Mouse (Mus musculus) Patski (cell line): ENCODE measurements around the gene Pde10a. TPM values are rescaled to one million over a fixed set of nuclear protein-coding genes. Genes with fewer than 3 reads are reported as not detected.

Experiments used
- ATAC-seq: fragments of 100-300 bp; one replicate; pipeline ENCODE4 v1.8.0; 2021
- CTCF ChIA-PET: fragments of 350-600 bp; sonication (Branson Sonifier 250); formaldehyde crosslinking; loops from one replicate; lab custom pipeline; 2022; ENCODE audit warnings: inconsistent platforms; lab: Charles Lee
- POLR2A ChIA-PET: fragments of 350-600 bp; sonication (Branson Sonifier 250); formaldehyde crosslinking; loops from one replicate; lab custom pipeline; 2022; ENCODE audit warnings: antibody characterized with exemption, inconsistent platforms; lab: Charles Lee
- DNase-seq: peaks from one replicate; pipeline ENCODE4 v3.0.0-alpha.2; 2011; ENCODE audit warnings: low read depth, low spot score
- H3K27me3 ChIP-seq: fragments of 371-371 bp; one replicate; pipeline ENCODE4 v1.5.1; 2021
- CTCF ChIP-seq: fragments of 100-300 bp; IDR thresholded peaks from one replicate; pipeline ENCODE4 v1.5.1; 2021
- in situ Hi-C: fragments of 300-500 bp; cut with MboI; formaldehyde crosslinking; loops from 3 replicates; pipeline ENCODE4 v1.11.1; 2018; ENCODE audit warnings: low pct_unique_long_range_greater_than_20kb, mixed read lengths
- polyA plus RNA-seq: library from polyadenylated mRNA; unstranded; gene quantifications from one replicate; pipeline ENCODE4 v1.2.3, GENCODE M21; 2021

Pde10a gene
- 7.7 TPM for polyA plus RNA-seq

- DNase-seq (no peak), ATAC-seq (no peak)
- POLR2A ChIA-PET = no interaction called here
- peaks cover 38% of the 10 kb centered on the region for H3K27me3 ChIP-seq
- TF ChIP-seq CTCF = no peak
- in situ Hi-C loops = no loop called here
- CTCF ChIA-PET = no interaction called here
Observed at GRCm38 (mm10) chr17:8525225-8525721, at the start of gene Pde10a. Gene Pde10a (plus strand): TSS chr17:8525372.

GRCm38 (mm10) chr17:8478554-8478953 is 46.6 kb upstream of the Pde10a start:
- CTCF ChIA-PET = interaction anchor here (1.3 to 1.5 kb wide), 2 partner anchors 10 to 115 kb away, joined by 3 to 7 read pairs; no protein-coding TSS in a partner anchor
- ATAC-seq (no peak), DNase-seq (no peak)
- TF ChIP-seq CTCF = no peak
- POLR2A ChIA-PET = no interaction called here
- in situ Hi-C loops = no loop called here
- peaks cover 15% of the 10 kb centered on the region for H3K27me3 ChIP-seq

DNA sequence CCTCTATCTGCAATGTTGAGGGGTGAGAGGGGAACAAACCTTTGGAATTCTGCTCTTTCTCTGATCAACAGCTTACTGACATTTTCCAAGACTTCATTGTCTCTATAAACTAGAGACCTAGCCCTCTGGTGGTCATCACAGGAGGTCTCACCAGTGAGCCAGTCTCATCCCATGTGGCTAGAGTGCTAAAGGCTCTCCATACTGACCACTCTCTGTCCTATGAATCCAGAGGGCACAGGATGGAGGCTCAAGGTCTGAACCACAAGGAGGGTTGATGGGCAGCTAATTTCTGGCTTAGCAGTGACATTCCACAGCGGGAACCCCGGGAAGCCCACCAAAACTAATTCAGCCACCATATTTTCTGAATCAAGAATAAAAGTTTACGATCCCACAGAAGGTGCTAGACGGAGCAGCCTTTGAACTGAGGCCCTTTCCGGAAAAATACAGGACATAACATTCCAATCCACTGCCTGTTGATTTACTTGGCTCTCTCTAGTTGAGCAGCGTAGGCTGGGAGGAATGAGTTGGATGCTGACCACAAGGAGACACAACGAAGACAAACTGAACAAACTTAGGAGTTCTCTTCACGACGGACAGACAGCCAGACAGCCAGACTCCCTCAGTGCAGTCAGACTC is 45.6 kb upstream of the Pde10a start:
- no peak for TF ChIP-seq CTCF
- CTCF ChIA-PET = no interaction called here
- peaks cover 13% of the 10 kb centered on the region for H3K27me3 ChIP-seq
- POLR2A ChIA-PET = no interaction called here
- DNase-seq (no peak), ATAC-seq (no peak)
- in situ Hi-C loops = no loop called here

GRCm38 (mm10) chr17:8481797-8482196 is 43.4 kb upstream of the Pde10a start:
- CTCF ChIA-PET = no interaction called here
- no peak for TF ChIP-seq CTCF
- in situ Hi-C loops = no loop called here
- POLR2A ChIA-PET = interaction anchor here (0.6 kb wide), 1 partner anchor 73 kb away, joined by 3 read pairs; no protein-coding TSS in a partner anchor
- peaks cover 16% of the 10 kb centered on the region for H3K27me3 ChIP-seq
- ATAC-seq (no peak), DNase-seq (no peak)

DNA sequence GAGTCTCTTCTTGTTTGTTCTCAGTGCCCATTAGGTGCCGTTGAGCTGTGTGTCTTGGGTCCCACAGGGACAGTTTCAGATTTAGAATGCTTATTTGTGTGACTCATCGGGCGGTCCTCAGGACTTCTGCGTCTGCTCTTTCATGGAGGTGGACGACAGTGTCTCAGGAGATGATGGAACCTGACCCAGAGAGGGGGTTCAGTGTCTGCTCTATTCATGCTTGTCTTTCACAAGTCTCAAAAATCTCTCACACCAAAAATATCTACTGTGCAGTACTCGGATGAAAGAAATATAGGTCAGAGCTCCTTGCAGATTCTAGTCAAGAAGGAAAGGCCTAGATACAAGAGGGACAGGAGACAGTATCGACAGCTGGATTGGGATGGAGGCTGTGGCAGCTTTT is 42.3 kb upstream of the Pde10a start:
- DNase-seq (no peak), ATAC-seq (no peak)
- in situ Hi-C loops = no loop called here

GRCm38 (mm10) chr17:8484246-8484645 is 40.9 kb upstream of the Pde10a start:
- no peak for DNase-seq
- POLR2A ChIA-PET = no interaction called here

More for the DNA sequence above, 42.3 kb upstream of the Pde10a start:
- ChIA-PET POLR2A (no interaction called here), CTCF (no interaction called here)
- peaks cover 23% of the 10 kb centered on the region for H3K27me3 ChIP-seq
- no peak for TF ChIP-seq CTCF

DNA sequence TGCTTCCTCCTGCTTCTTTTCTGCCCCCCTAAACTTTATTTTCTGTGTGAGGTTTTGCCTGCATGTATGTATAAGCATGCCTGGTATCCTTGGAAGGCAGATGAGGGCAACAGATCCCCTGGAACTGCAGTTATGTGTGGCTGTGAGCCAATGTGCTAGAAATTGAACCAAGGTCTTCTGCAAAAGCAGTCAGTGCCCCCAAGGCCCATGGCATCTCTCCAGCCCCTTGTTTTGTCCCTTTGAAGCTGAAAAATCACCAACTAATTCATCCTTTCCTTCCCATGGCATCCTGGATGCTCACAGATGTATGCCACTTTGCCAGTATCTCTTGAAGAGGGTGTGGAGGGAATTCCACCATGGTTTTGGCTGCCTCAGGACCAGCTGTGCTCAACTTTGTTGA is 40.0 kb upstream of the Pde10a start:
- ATAC-seq (no peak), DNase-seq (no peak)
- H3K27me3 ChIP-seq = peaks cover 27% of the 10 kb centered on the region
- POLR2A ChIA-PET = no interaction called here
- in situ Hi-C loops = no loop called here
- no peak for TF ChIP-seq CTCF
- CTCF ChIA-PET = interaction anchor here (1.6 kb wide), 1 partner anchor 16 kb away, joined by 4 read pairs; no protein-coding TSS in a partner anchor

More at GRCm38 (mm10) chr17:8484246-8484645, 40.9 kb upstream of the Pde10a start:
- no peak for ATAC-seq
- peaks cover 22% of the 10 kb centered on the region for H3K27me3 ChIP-seq
- in situ Hi-C loops = no loop called here
- no peak for TF ChIP-seq CTCF
- CTCF ChIA-PET = interaction anchor here (0.9 to 1.0 kb wide), 2 partner anchors 12 to 16 kb away, joined by 3 read pairs; no protein-coding TSS in a partner anchor

- TF ChIP-seq CTCF = no peak
- ATAC-seq = no peak
- in situ Hi-C loops = no loop called here
- DNase-seq = no peak
- ChIA-PET POLR2A (no interaction called here), CTCF (no interaction called here)
- peaks cover 30% of the 10 kb centered on the region for H3K27me3 ChIP-seq
Observed at GRCm38 (mm10) chr17:8487824-8488223, 37.3 kb upstream of the Pde10a start.

DNA sequence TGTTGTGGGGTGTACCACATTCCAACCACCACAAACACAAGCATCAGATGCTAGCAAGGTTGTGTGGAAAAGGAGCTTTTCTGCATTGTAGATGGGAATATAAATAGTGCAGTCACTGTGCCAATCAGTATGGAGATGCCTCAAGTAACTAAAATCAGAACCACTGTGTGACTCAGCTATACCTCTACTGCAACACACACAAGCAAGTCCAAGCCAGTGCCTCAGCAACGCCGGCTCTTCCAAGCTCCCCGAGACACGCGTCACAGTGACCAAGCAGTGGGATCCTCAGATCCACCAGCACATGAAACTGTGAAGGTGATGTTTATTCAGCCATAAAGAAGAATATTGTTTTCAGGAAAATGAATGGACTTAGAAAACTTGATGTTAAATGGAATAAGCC is 34.2 kb upstream of the Pde10a start:
- H3K27me3 ChIP-seq = peaks cover 29% of the 10 kb centered on the region
- TF ChIP-seq CTCF = no peak
- POLR2A ChIA-PET = no interaction called here
- in situ Hi-C loops = no loop called here
- DNase-seq (no peak), ATAC-seq (no peak)
- CTCF ChIA-PET = no interaction called here

DNA sequence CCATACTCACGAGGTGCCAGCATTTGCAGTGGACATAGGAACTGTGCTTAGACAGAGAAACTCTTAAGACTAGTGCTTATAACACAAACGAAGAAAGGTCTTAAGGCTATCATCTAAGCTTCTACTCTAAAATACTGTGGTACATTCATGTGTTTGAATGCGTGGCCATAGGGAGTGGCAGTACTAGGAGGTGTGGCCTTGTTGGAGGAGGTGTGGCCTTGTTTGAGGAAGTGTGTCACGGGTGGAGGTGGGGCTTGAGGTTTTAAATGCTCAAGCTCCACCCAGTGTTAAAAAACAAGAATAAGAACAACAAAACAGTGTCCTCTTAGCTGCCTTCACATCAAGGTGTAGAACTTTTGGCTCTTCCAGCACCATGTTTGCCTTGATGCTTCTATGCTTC is 31.7 kb upstream of the Pde10a start:
- ChIA-PET POLR2A (no interaction called here), CTCF (interaction anchor here (1.1 kb wide), 1 partner anchor 100 kb away, joined by 3 read pairs; no protein-coding TSS in a partner anchor)
- no peak for DNase-seq
- H3K27me3 ChIP-seq = peaks cover 24% of the 10 kb centered on the region
- TF ChIP-seq CTCF = no peak
- ATAC-seq = no peak
- in situ Hi-C loops = no loop called here

- in situ Hi-C loops = no loop called here
- ChIA-PET CTCF (no interaction called here), POLR2A (no interaction called here)
- ATAC-seq (no peak), DNase-seq (no peak)
- no peak for TF ChIP-seq CTCF
- peaks cover 21% of the 10 kb centered on the region for H3K27me3 ChIP-seq
Observed at GRCm38 (mm10) chr17:8498151-8498550, 27.0 kb upstream of the Pde10a start.
